Mouse (Mus musculus) liver, embryonic 12.5 days (tissue): Measurements from ENCODE around the gene Cep295. TPM values are rescaled to one million over a fixed set of nuclear protein-coding genes. Genes with fewer than 3 reads are reported as not detected.

ENCODE experiments used
- ATAC-seq: fragments of 200-750 bp; cut with Nextera tagmentation; 2 replicates; pipeline ENCODE4 v1.8.0; 2017; ENCODE audit warnings: moderate number of reproducible peaks, mild to moderate bottlenecking, moderate library complexity
- H3K27ac ChIP-seq: fragments of 300-500 bp; sonication (generic); 2 replicates; pipeline ENCODE4 v1.5.1; 2016; ENCODE audit warnings: mild to moderate bottlenecking
- H3K27me3 ChIP-seq: fragments of 300-500 bp; sonication (generic); replicated peaks from 2 replicates; pipeline ENCODE4 v1.6.1; 2016; ENCODE audit warnings: mild to moderate bottlenecking, moderate library complexity
- H3K36me3 ChIP-seq: fragments of 300-500 bp; sonication (generic); 2 replicates; pipeline ENCODE4 v1.6.1; 2016; ENCODE audit warnings: mild to moderate bottlenecking, moderate library complexity
- H3K4me1 ChIP-seq: fragments of 300-500 bp; sonication (generic); 2 replicates; pipeline ENCODE4 v1.6.1; 2016
- H3K4me2 ChIP-seq: fragments of 300-500 bp; sonication (generic); 2 replicates; pipeline ENCODE4 v1.6.1; 2016; ENCODE audit warnings: mild to moderate bottlenecking, moderate library complexity
- H3K4me3 ChIP-seq: fragments of 300-500 bp; sonication (generic); 2 replicates; pipeline ENCODE4 v1.5.1; 2016; ENCODE audit warnings: mild to moderate bottlenecking, moderate library complexity
- H3K9ac ChIP-seq: fragments of 300-500 bp; sonication (generic); 2 replicates; pipeline ENCODE4 v1.6.1; 2016; ENCODE audit warnings: mild to moderate bottlenecking, moderate library complexity
- H3K9me3 ChIP-seq: fragments of 300-500 bp; sonication (generic); replicated peaks from 2 replicates; pipeline ENCODE4 v1.6.1; 2016; ENCODE audit warnings: mild to moderate bottlenecking, moderate library complexity
- WGBS: fragments of 180-500 bp; shearing (Covaris S2); methylation state at CpG from one replicate; pipeline ENCODE4 v1.1.7; 2016; ENCODE audit not compliant: insufficient replicate concordance; 5-methylcytosine and 5-hydroxymethylcytosine counted together
- polyA plus RNA-seq: library from polyadenylated mRNA; unstranded; fragments of >200 nt; fragmentation: Nextera tagmentation; extraction: Ambion mirVana; gene quantifications from 2 replicates; pipeline ENCODE4 v1.2.1, GENCODE M21; 2016

Gene Cep295
- polyA plus RNA-seq: 13.9 and 14.2 TPM in 2 replicates

GRCm38 (mm10) chr9:15357484-15358275 lies at the start of gene Cep295:
Gene Cep295 (minus strand): TSS chr9:15357788.
- Histone ChIP-seq H3K27ac (peak within 1 kb of the TSS; percentile 78), H3K36me3 (peaks cover 13% of the 10 kb centered on the region), H3K4me3 (peak within 1 kb of the TSS; percentile 92), H3K27me3 (0 out of 2 replicates have a peak, but pooled peaks cover 5% of the 10 kb centered on the region), H3K9ac (peak within 1 kb of the TSS; percentile 90), H3K4me2 (peak within 1 kb of the TSS; percentile 73), H3K4me1 (peaks cover 23% of the 10 kb centered on the region), H3K9me3 (no peaks in the 10 kb centered on the region)
- WGBS: 2% methylated on average over 60 of the region's 60 CpGs
- ATAC-seq: peak; percentile 99

GRCm38 (mm10) chr9:15397591-15397990 lies 40.0 kb upstream of the Cep295 start:
- no peak for ATAC-seq
- 71% methylated on average over 4 of the region's 4 CpGs for WGBS
- H3K9ac ChIP-seq: no peak overlapping the region
- H3K9me3 ChIP-seq: no peaks in the 10 kb centered on the region; the same call in 1 of the 2 replicates
- no peak overlapping the region for H3K4me2 ChIP-seq
- no peaks in the 10 kb centered on the region for H3K4me1 ChIP-seq
- H3K4me3 ChIP-seq: no peak overlapping the region
- no peak overlapping the region for H3K27ac ChIP-seq
- H3K27me3 ChIP-seq: no peaks in the 10 kb centered on the region
- H3K36me3 ChIP-seq: no peaks in the 10 kb centered on the region

GRCm38 (mm10) chr9:15395353-15395942 lies 37.9 kb upstream of the Cep295 start:
- Histone ChIP-seq H3K27ac (no peak overlapping the region), H3K36me3 (no peaks in the 10 kb centered on the region), H3K4me3 (no peak overlapping the region), H3K9me3 (no peaks in the 10 kb centered on the region; the same call in 1 of the 2 replicates), H3K27me3 (no peaks in the 10 kb centered on the region), H3K9ac (no peak overlapping the region), H3K4me2 (no peak overlapping the region), H3K4me1 (no peaks in the 10 kb centered on the region)
- 22% methylated on average over 1 of the region's 1 CpGs for WGBS
- no peak for ATAC-seq

GRCm38 (mm10) chr9:15387075-15387643 lies 29.6 kb upstream of the Cep295 start:
- Histone ChIP-seq H3K36me3 (no peaks in the 10 kb centered on the region), H3K4me2 (no peak overlapping the region), H3K27ac (no peak overlapping the region), H3K9me3 (no peaks in the 10 kb centered on the region), H3K9ac (no peak overlapping the region), H3K4me1 (no peaks in the 10 kb centered on the region), H3K4me3 (no peak overlapping the region), H3K27me3 (no peaks in the 10 kb centered on the region)
- 51% methylated on average over 5 of the region's 5 CpGs for WGBS
- ATAC-seq: no peak

- no peak overlapping the region for H3K4me3 ChIP-seq
- no peak overlapping the region for H3K4me2 ChIP-seq
- H3K4me1 ChIP-seq: no peaks in the 10 kb centered on the region
- no peak overlapping the region for H3K9ac ChIP-seq
- no peak overlapping the region for H3K27ac ChIP-seq
- no peak for ATAC-seq
- no peaks in the 10 kb centered on the region for H3K36me3 ChIP-seq
- H3K27me3 ChIP-seq: no peaks in the 10 kb centered on the region
- WGBS: 68% methylated on average over 5 of the region's 5 CpGs
- H3K9me3 ChIP-seq: 0 out of 2 replicates have a peak, but pooled peaks cover 2% of the 10 kb centered on the region
Measured at GRCm38 (mm10) chr9:15384266-15384665, 26.7 kb upstream of the Cep295 start.

GRCm38 (mm10) chr9:15366260-15366659 lies 8.7 kb upstream of the Cep295 start:
- Histone ChIP-seq H3K4me1 (no peaks in the 10 kb centered on the region), H3K27me3 (0 out of 2 replicates have a peak, but pooled peaks cover 4% of the 10 kb centered on the region), H3K9me3 (no peaks in the 10 kb centered on the region), H3K4me3 (no peak overlapping the region), H3K9ac (no peak overlapping the region), H3K27ac (no peak overlapping the region), H3K4me2 (no peak overlapping the region), H3K36me3 (no peaks in the 10 kb centered on the region)
- ATAC-seq: no peak
- 51% methylated on average over 2 of the region's 2 CpGs for WGBS

- H3K27ac ChIP-seq: no peak overlapping the region
- no peak for ATAC-seq
- no peak overlapping the region for H3K4me3 ChIP-seq
- H3K9ac ChIP-seq: no peak overlapping the region
- H3K4me1 ChIP-seq: no peaks in the 10 kb centered on the region
- no peaks in the 10 kb centered on the region for H3K9me3 ChIP-seq
- 73% methylated on average over 1 of the region's 1 CpGs for WGBS
- 0 out of 2 replicates have a peak, but pooled peaks cover 4% of the 10 kb centered on the region for H3K27me3 ChIP-seq
- no peak overlapping the region for H3K4me2 ChIP-seq
- H3K36me3 ChIP-seq: no peaks in the 10 kb centered on the region
Measured at GRCm38 (mm10) chr9:15365856-15366255, 8.3 kb upstream of the Cep295 start.

- no peak overlapping the region for H3K4me3 ChIP-seq
- ATAC-seq: no peak
- H3K27ac ChIP-seq: no peak overlapping the region
- H3K4me2 ChIP-seq: no peak overlapping the region
- H3K27me3 ChIP-seq: 0 out of 2 replicates have a peak, but pooled peaks cover 8% of the 10 kb centered on the region
- no peak overlapping the region for H3K9ac ChIP-seq
- no peaks in the 10 kb centered on the region for H3K36me3 ChIP-seq
- no peaks in the 10 kb centered on the region for H3K4me1 ChIP-seq
- WGBS: 46% methylated on average over 1 of the region's 1 CpGs
- no peaks in the 10 kb centered on the region for H3K9me3 ChIP-seq
Measured at GRCm38 (mm10) chr9:15364843-15365242, 7.3 kb upstream of the Cep295 start.

GRCm38 (mm10) chr9:15356916-15357483 lies 588 bp downstream of the Cep295 start:
- Histone ChIP-seq H3K27ac (peak overlapping the region; percentile 78), H3K36me3 (peaks cover 20% of the 10 kb centered on the region), H3K27me3 (0 out of 2 replicates have a peak, but pooled peaks cover 5% of the 10 kb centered on the region), H3K4me2 (peak overlapping the region; percentile 73), H3K4me3 (peak overlapping the region; percentile 92), H3K9ac (peak overlapping the region; percentile 90), H3K9me3 (no peaks in the 10 kb centered on the region), H3K4me1 (peaks cover 23% of the 10 kb centered on the region)
- ATAC-seq: peak; percentile 45
- 1% methylated on average over 9 of the region's 9 CpGs for WGBS

GRCm38 (mm10) chr9:15349925-15350324 lies 7.7 kb downstream of the Cep295 start:
- no peak overlapping the region for H3K4me2 ChIP-seq
- no peaks in the 10 kb centered on the region for H3K4me1 ChIP-seq
- no peaks in the 10 kb centered on the region for H3K27me3 ChIP-seq
- no peaks in the 10 kb centered on the region for H3K9me3 ChIP-seq
- no peak overlapping the region for H3K27ac ChIP-seq
- 80% methylated on average over 2 of the region's 2 CpGs for WGBS
- no peak for ATAC-seq
- H3K4me3 ChIP-seq: no peak overlapping the region
- H3K36me3 ChIP-seq: peaks cover 85% of the 10 kb centered on the region
- no peak overlapping the region for H3K9ac ChIP-seq

GRCm38 (mm10) chr9:15337776-15338175 lies 19.8 kb downstream of the Cep295 start:
- Histone ChIP-seq H3K9me3 (no peaks in the 10 kb centered on the region), H3K27me3 (no peaks in the 10 kb centered on the region), H3K4me3 (no peak overlapping the region), H3K36me3 (peaks cover 94% of the 10 kb centered on the region), H3K4me2 (no peak overlapping the region), H3K4me1 (no peaks in the 10 kb centered on the region), H3K9ac (no peak overlapping the region), H3K27ac (no peak overlapping the region)
- no peak for ATAC-seq
- 86% methylated on average over 4 of the region's 4 CpGs for WGBS
